In the genomic region with DNA sequence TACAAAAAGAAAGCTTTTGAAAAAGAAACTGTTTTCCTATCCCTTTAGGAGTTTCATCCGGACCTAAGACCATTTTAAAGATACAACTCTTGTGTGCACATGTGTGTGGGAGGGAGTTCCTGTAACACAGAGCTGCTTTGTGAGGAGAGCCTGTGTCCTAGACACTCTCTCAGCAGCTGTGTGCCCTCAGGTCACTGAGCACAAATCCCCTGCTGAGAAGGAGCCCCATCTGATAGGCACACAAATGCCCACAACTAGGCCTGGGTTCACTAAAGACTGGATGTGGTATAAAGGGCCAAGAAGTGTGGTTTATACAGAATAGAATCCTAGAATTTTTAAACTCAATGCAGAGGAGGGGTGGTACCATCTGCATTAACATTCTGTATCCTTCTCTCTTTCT, we compare ENCODE assay signal across 18 mouse cellular contexts.
DNase-seq lines count a peak whose midpoint lies in the region; ATAC-seq and TF ChIP-seq lines count a peak whose summit lies in the region.
"Had no signal": no experiment of that assay in that cellular context is flagged by ENCODE, and none has a peak within 500 bp of the region (broad histone marks: within the 10 kb centered on the region; RNA-seq: fewer than 3 reads in every experiment).

No protein-coding gene starts in this region.

- 0 out of 2 replicates have a peak overlapping the region, but pooled peaks have one; percentile 25 for H3K27ac ChIP-seq in forebrain, embryonic 12.5 days
- H3K27ac ChIP-seq in forebrain, embryonic 11.5 days (ENCODE audit: low read depth, low read length) = no peak overlapping the region
- H3K27ac ChIP-seq in embryonic facial prominence, embryonic 13.5 days = peak overlapping the region; percentile 53; the same call in 1 of the 2 replicates
- H3K27ac ChIP-seq in limb, embryonic 12.5 days = peak overlapping the region; percentile 70; the same call in 1 of the 2 replicates
- H3K27ac ChIP-seq: heart, embryonic 13.5 days had no signal

- H3K9ac ChIP-seq in forebrain, embryonic 12.5 days = no peak overlapping the region
- no peak overlapping the region for H3K9ac ChIP-seq in forebrain, embryonic 11.5 days (ENCODE audit: low read length)
- no peak overlapping the region for H3K9ac ChIP-seq in embryonic facial prominence, embryonic 13.5 days
- H3K9ac ChIP-seq in limb, embryonic 12.5 days (replicated peaks) = no peak overlapping the region
- H3K9ac ChIP-seq: heart, embryonic 13.5 days; lung, embryonic 14.5 days had no signal

- H3K4me2 ChIP-seq in forebrain, embryonic 12.5 days = no peak overlapping the region
- no peak overlapping the region for H3K4me2 ChIP-seq in forebrain, embryonic 11.5 days (ENCODE audit: low read depth, low read length, severe bottlenecking)
- H3K4me2 ChIP-seq in embryonic facial prominence, embryonic 13.5 days = no peak overlapping the region
- H3K4me2 ChIP-seq in limb, embryonic 12.5 days = no peak overlapping the region
- H3K4me2 ChIP-seq: heart, embryonic 13.5 days; liver, embryonic 11.5 days; lung, embryonic 14.5 days had no signal

- no peak for ATAC-seq in forebrain, embryonic 12.5 days (ENCODE audit: low FRiP score)
- no peak; the same call in 1 of the 2 replicates for ATAC-seq in forebrain, embryonic 11.5 days (replicated peaks; ENCODE audit: low FRiP score)
- ATAC-seq in embryonic facial prominence, embryonic 13.5 days (ENCODE audit: insufficient number of reproducible peaks, insufficient read depth, low FRiP score, low TSS enrichment, low read depth) = no peak
- no peak; the same call in 1 of the 2 replicates for ATAC-seq in limb, embryonic 12.5 days (ENCODE audit: insufficient number of reproducible peaks, insufficient read depth, low FRiP score, low TSS enrichment, low read depth)

- no peak for TF ChIP-seq POLR2A in brain, embryonic 14.5 days (IDR thresholded peaks at IDR 0.05; ENCODE audit: borderline replicate concordance, extremely low read depth, insufficient read depth, insufficient read length, poor library complexity, severe bottlenecking)

- peaks cover 14% of the 10 kb centered on the region for H3K4me1 ChIP-seq in forebrain, embryonic 12.5 days
- no peaks in the 10 kb centered on the region; the same call in 1 of the 2 replicates for H3K4me1 ChIP-seq in forebrain, embryonic 11.5 days (replicated peaks; ENCODE audit: control insufficient read depth, insufficient read depth, low read length)
- H3K4me1 ChIP-seq in embryonic facial prominence, embryonic 13.5 days = peaks cover 8% of the 10 kb centered on the region
- H3K4me1 ChIP-seq in limb, embryonic 12.5 days (replicated peaks) = peaks cover 16% of the 10 kb centered on the region

- TF ChIP-seq CTCF in brain, embryonic 14.5 days (IDR thresholded peaks at IDR 0.05; ENCODE audit: borderline replicate concordance, extremely low read depth, insufficient read depth, insufficient read length) = no peak

- H3K27me3 ChIP-seq in forebrain, embryonic 12.5 days = no peaks in the 10 kb centered on the region
- no peaks in the 10 kb centered on the region for H3K27me3 ChIP-seq in forebrain, embryonic 11.5 days (ENCODE audit: control insufficient read depth, insufficient read depth, low read length)
- H3K27me3 ChIP-seq in embryonic facial prominence, embryonic 13.5 days = no peaks in the 10 kb centered on the region
- no peaks in the 10 kb centered on the region for H3K27me3 ChIP-seq in limb, embryonic 12.5 days
- H3K27me3 ChIP-seq: CH12.LX; heart, embryonic 13.5 days had no signal

- H3K9me3 ChIP-seq in forebrain, embryonic 12.5 days = no peaks in the 10 kb centered on the region
- no peaks in the 10 kb centered on the region for H3K9me3 ChIP-seq in forebrain, embryonic 11.5 days (ENCODE audit: control insufficient read depth, low read length)
- H3K9me3 ChIP-seq in embryonic facial prominence, embryonic 13.5 days = no peaks in the 10 kb centered on the region
- no peaks in the 10 kb centered on the region for H3K9me3 ChIP-seq in limb, embryonic 12.5 days
- H3K9me3 ChIP-seq: heart, embryonic 13.5 days had no signal

- 25% methylated on average over 1 of the region's 1 CpGs for WGBS in forebrain, embryonic 12.5 days
- WGBS in forebrain, embryonic 11.5 days = 20% methylated on average over 1 of the region's 1 CpGs
- WGBS in embryonic facial prominence, embryonic 13.5 days = 20% methylated on average over 1 of the region's 1 CpGs
- WGBS in limb, embryonic 12.5 days = 50% methylated on average over 1 of the region's 1 CpGs

- no peak for DNase-seq in forebrain, embryonic 11.5 days (ENCODE audit: low spot score)
- DNase-seq in brain, embryonic 14.5 days (ENCODE audit: low read depth) = peak; percentile 25
- no peak for DNase-seq in thymus, postnatal 4 days
- DNase-seq in ovary, postnatal 10 days (ENCODE audit: low spot score) = no peak
- DNase-seq in adrenal gland, postnatal 4 days (ENCODE audit: low spot score in 2 of 2) = no peak
- DNase-seq: adrenal gland, postnatal 25 days; cerebellum, postnatal 14 days; kidney, adult 11 months; kidney, postnatal 14 days; layer of hippocampus, adult 9-11 months; lung, embryonic 14.5 days; thymus, postnatal 36 days had no signal

- no peak overlapping the region for H3K4me3 ChIP-seq in forebrain, embryonic 12.5 days (replicated peaks)
- no peak overlapping the region for H3K4me3 ChIP-seq in forebrain, embryonic 11.5 days (ENCODE audit: low read depth, low read length)
- no peak overlapping the region for H3K4me3 ChIP-seq in embryonic facial prominence, embryonic 13.5 days
- no peak overlapping the region for H3K4me3 ChIP-seq in limb, embryonic 12.5 days (replicated peaks)
- H3K4me3 ChIP-seq: heart, embryonic 13.5 days had no signal

- H3K36me3 ChIP-seq in forebrain, embryonic 12.5 days (replicated peaks) = no peaks in the 10 kb centered on the region
- no peaks in the 10 kb centered on the region for H3K36me3 ChIP-seq in forebrain, embryonic 11.5 days (ENCODE audit: control insufficient read depth, insufficient read depth, low read length)
- no peaks in the 10 kb centered on the region for H3K36me3 ChIP-seq in embryonic facial prominence, embryonic 13.5 days
- H3K36me3 ChIP-seq in limb, embryonic 12.5 days = no peaks in the 10 kb centered on the region
- H3K36me3 ChIP-seq: heart, embryonic 13.5 days had no signal
